Mouse (Mus musculus) CH12.LX (cell line): ENCODE data around the gene Spink8.

Experiments
- BHLHE40 ChIP-seq: IDR thresholded peaks from 2 replicates; pipeline ENCODE4 v1.6.1; 2011; ENCODE audit warnings: mild to moderate bottlenecking, low read depth, low read length, improper control_type of control experiment
- CTCF ChIP-seq, 2 experiments: IDR thresholded peaks in 1 of 2; conservative IDR thresholded peaks in 1 of 2; 2 replicates each; pipeline ENCODE4 v1.5.1; 2011 to 2012; ENCODE audit warnings: low read depth in 2 of 2, low read length in 2 of 2, improper control_type of control experiment in 1 of 2, inconsistent platforms in 1 of 2, mild to moderate bottlenecking in 1 of 2, moderate library complexity in 1 of 2
- KAT2A ChIP-seq: IDR thresholded peaks from 2 replicates; pipeline ENCODE4 v1.6.1; 2012; ENCODE audit warnings: low read length, improper control_type of control experiment, inconsistent platforms; ENCODE audit not compliant: insufficient replicate concordance
- MAX ChIP-seq: IDR thresholded peaks from 2 replicates; pipeline ENCODE4 v1.6.1; 2011; ENCODE audit warnings: low read length, improper control_type of control experiment
- MYC ChIP-seq: IDR thresholded peaks from 2 replicates; pipeline ENCODE4 v1.6.1; 2011; ENCODE audit warnings: low read depth, mild to moderate bottlenecking, improper control_type of control experiment, low read length
- NELFE ChIP-seq: IDR thresholded peaks from 2 replicates; pipeline ENCODE4 v1.6.1; 2011; ENCODE audit warnings: low read depth, low read length, improper control_type of control experiment
- PAX5 ChIP-seq: IDR thresholded peaks from 2 replicates; pipeline ENCODE4 v1.6.1; 2012; ENCODE audit warnings: low read length, inconsistent platforms, mixed read lengths
- POLR2A ChIP-seq: IDR thresholded peaks from 2 replicates; pipeline ENCODE4 v1.6.1; 2011; ENCODE audit warnings: low read depth, mild to moderate bottlenecking, improper control_type of control experiment, low read length

DNA sequence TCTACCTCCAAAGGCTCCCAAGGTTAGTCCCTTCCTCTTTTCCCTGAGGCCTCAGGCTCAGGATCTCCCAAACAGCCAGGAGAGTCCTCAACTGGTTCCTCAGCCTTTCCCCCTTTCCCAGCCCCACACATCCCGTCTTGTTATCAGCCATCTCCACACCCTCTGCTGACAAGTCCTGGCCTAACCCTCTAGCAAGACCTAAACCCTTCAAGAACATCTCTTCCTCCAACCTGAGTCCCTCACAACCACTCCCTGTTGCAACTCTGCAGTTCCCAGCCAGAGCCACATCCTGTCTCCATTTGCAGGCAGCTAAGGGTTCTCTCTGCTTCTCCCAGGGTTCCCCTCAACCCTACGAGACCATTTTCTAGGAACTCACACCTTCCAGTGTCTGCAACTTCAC is 54.1 kb downstream of the Spink8 start:
- TF ChIP-seq NELFE, result no peak
- no peak for TF ChIP-seq CTCF (conservative IDR thresholded peaks at IDR 0.05 in 1 of 2, IDR thresholded peaks at IDR 0.05 in 1 of 2; ENCODE audit: low read depth in 2 of 2, low read length in 2 of 2)
- TF ChIP-seq PAX5, result no peak
- TF ChIP-seq POLR2A, result no peak
- TF ChIP-seq BHLHE40, result no peak
- TF ChIP-seq MAX, result no peak
- no peak for TF ChIP-seq KAT2A
- TF ChIP-seq MYC, result no peak
